Mouse (Mus musculus): ENCODE measurements around the gene Hdac8. TPM values are rescaled to one million over a fixed set of nuclear protein-coding genes. Genes with fewer than 3 reads are reported as not detected.

Hdac8 gene
- polyA plus RNA-seq, 1 experiment from 2014 or later, result 8.9 TPM

DNA sequence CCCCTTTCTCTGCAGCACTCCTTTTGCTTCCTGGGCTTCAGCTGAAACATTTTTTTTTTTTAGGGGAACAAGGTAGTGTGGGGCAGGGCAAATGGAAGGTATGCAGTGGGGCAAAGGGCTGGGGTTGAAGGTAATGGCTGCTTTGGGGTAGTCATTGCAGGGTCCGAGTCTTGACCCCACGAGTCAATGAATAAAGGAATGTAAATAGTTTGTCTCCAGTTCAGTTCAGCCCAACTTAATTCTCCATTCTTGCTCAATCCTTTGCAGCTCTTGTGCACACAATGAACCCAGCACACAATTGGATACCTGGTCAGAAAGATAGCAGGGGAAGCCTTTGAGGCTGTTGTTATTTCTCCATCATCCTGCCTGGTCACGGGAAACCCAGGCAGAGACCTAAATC, 194.0 kb downstream of the Hdac8 start:
- no peaks in the 10 kb centered on the region for H3K36me3 ChIP-seq (replicated peaks)
- H3K27me3 ChIP-seq (ENCODE audit: poor library complexity, severe bottlenecking), result peaks cover 99% of the 10 kb centered on the region
- 77% methylated on average over 3 of the region's 3 CpGs for WGBS
- H3K4me3 ChIP-seq, result no peak overlapping the region
- no peak for DNase-seq (ENCODE audit: extremely low spot score, low spot score)
- H3K27ac ChIP-seq, result no peak overlapping the region
- no peaks in the 10 kb centered on the region for H3K4me1 ChIP-seq
- H3K9me3 ChIP-seq, result no peaks in the 10 kb centered on the region

DNA sequence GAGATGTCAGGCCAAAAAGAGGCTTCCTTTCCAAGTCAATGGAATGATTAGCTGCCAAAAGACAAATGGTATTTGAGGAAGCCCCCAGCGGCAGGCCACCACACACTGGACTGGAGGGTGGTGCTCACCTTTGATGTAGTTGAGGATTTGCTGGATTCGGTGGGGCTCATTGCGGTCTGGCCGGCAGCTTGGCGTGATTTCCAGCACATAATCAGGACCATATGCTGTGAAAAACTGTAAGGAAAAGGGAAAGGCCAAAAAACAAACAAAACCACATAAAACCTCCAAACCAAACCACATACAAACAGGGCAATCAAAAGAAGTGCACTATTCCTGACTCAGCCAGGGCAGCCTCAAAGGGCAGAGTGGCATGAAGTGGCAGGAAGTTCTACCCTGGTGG, 197.6 kb downstream of the Hdac8 start:
- Histone ChIP-seq H3K9me3 (no peaks in the 10 kb centered on the region), H3K4me3 (no peak overlapping the region), H3K4me1 (peaks cover 5% of the 10 kb centered on the region), H3K27ac (no peak overlapping the region), H3K36me3 (replicated peaks) (no peaks in the 10 kb centered on the region), H3K27me3 (ENCODE audit: poor library complexity, severe bottlenecking) (peaks cover 100% of the 10 kb centered on the region)
- no peak for DNase-seq (ENCODE audit: extremely low spot score, low spot score)
- 57% methylated on average over 5 of the region's 5 CpGs for WGBS

GRCm38 (mm10) chrX:102305806-102306205, 199.4 kb downstream of the Hdac8 start:
- Histone ChIP-seq H3K27me3 (ENCODE audit: poor library complexity, severe bottlenecking) (peaks cover 98% of the 10 kb centered on the region), H3K4me1 (peaks cover 9% of the 10 kb centered on the region), H3K9me3 (no peaks in the 10 kb centered on the region), H3K4me3 (no peak overlapping the region), H3K27ac (no peak overlapping the region), H3K36me3 (replicated peaks) (no peaks in the 10 kb centered on the region)
- 67% methylated on average over 4 of the region's 4 CpGs for WGBS
- no peak for DNase-seq (ENCODE audit: extremely low spot score, low spot score)

- Histone ChIP-seq H3K4me3 (no peak overlapping the region), H3K27ac (no peak overlapping the region), H3K9me3 (no peaks in the 10 kb centered on the region), H3K4me1 (peaks cover 9% of the 10 kb centered on the region), H3K27me3 (ENCODE audit: poor library complexity, severe bottlenecking) (peaks cover 90% of the 10 kb centered on the region), H3K36me3 (replicated peaks) (no peaks in the 10 kb centered on the region)
- 65% methylated on average over 4 of the region's 4 CpGs for WGBS
- no peak for DNase-seq (ENCODE audit: extremely low spot score, low spot score)
These were observed 200.2 kb downstream of the Hdac8 start for GRCm38 (mm10) chrX:102304914-102305313.

- Histone ChIP-seq H3K36me3 (replicated peaks) (no peaks in the 10 kb centered on the region), H3K27ac (no peak overlapping the region), H3K27me3 (ENCODE audit: poor library complexity, severe bottlenecking) (peaks cover 84% of the 10 kb centered on the region), H3K4me3 (no peak overlapping the region), H3K4me1 (peaks cover 9% of the 10 kb centered on the region), H3K9me3 (no peaks in the 10 kb centered on the region)
- DNase-seq (ENCODE audit: extremely low spot score, low spot score), result no peak
- WGBS, result 46% methylated on average over 3 of the region's 3 CpGs
These were observed 202.7 kb downstream of the Hdac8 start for GRCm38 (mm10) chrX:102302476-102302875.

DNA sequence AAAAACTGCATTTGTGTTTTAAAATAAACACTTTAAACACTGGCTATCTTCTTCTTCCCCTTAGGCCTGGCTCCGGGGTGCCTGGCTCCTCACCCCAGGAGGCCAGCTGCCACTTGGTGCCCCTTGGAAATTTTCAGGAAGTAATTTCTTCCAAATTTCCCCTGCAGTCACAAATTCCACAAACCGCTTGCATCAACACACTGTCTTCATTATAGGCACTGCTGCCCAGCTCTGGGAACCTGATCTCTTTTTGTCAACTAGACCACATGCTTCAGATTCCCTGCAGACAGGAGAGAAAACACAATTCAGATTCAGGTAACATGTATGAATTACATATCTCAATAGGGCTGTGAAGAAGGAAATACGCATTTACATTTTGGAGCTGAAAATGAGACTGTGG, 220.3 kb downstream of the Hdac8 start:
- Histone ChIP-seq H3K27me3 (ENCODE audit: poor library complexity, severe bottlenecking) (peaks cover 99% of the 10 kb centered on the region), H3K27ac (no peak overlapping the region)
- 74% methylated on average over 3 of the region's 3 CpGs for WGBS

GRCm38 (mm10) chrX:102262620-102263345, 242.4 kb downstream of the Hdac8 start:
- Histone ChIP-seq H3K27ac (no peak overlapping the region), H3K4me1 (no peaks in the 10 kb centered on the region), H3K36me3 (replicated peaks) (no peaks in the 10 kb centered on the region), H3K27me3 (ENCODE audit: poor library complexity, severe bottlenecking) (peaks cover 93% of the 10 kb centered on the region), H3K4me3 (no peak overlapping the region), H3K9me3 (no peaks in the 10 kb centered on the region)
- DNase-seq (ENCODE audit: extremely low spot score, low spot score), result no peak
- WGBS, result 89% methylated on average over 14 of the region's 14 CpGs

More for the DNA sequence above, 220.3 kb downstream of the Hdac8 start:
- Histone ChIP-seq H3K9me3 (no peaks in the 10 kb centered on the region), H3K4me1 (peaks cover 8% of the 10 kb centered on the region; the same call in 1 of the 2 replicates), H3K36me3 (replicated peaks) (no peaks in the 10 kb centered on the region), H3K4me3 (no peak overlapping the region)
- DNase-seq (ENCODE audit: extremely low spot score, low spot score), result no peak

DNA sequence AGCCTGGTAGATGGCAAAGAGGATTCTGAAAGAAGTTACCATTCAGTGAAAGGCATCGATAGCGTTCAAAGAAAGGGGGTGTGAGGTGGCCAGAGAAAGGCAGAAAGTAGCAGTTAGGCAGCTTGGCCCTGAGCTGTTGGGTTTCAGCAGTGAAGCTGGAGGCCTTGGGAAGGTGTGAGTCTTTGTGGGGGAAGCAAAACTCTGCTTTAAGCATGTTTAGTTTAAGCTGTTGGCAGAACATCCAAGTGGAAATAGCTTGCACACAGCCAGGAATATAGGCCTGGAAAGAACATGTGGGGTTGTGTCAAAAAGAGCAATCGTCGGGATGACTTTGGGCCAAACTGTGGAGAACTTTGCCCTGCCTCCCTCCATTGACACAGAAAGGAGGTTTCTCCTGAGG, 245.4 kb downstream of the Hdac8 start:
- Histone ChIP-seq H3K4me1 (no peaks in the 10 kb centered on the region), H3K27me3 (ENCODE audit: poor library complexity, severe bottlenecking) (peaks cover 77% of the 10 kb centered on the region), H3K4me3 (no peak overlapping the region), H3K27ac (no peak overlapping the region), H3K9me3 (no peaks in the 10 kb centered on the region), H3K36me3 (replicated peaks) (no peaks in the 10 kb centered on the region)
- DNase-seq (ENCODE audit: extremely low spot score, low spot score), result no peak
- WGBS, result 93% methylated on average over 4 of the region's 4 CpGs

DNA sequence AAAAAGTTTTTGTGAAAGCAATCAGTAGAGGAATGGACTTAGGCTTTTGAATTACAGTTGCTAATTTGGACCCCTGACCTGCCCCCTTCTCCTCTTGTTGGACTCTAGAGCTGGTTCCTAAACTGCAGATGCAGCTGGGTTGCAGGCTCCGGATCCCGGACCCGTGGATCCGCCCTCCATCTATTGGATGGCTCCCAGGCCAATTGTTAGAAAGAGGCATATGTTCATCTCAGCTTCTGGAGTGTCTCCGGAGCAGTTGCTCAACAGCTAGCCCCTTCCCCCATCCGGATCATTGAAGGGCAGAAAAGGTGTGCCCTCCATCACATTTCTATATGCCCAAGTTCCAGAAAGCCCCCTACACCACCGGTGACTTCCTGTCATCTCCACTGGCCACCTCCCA, 251.3 kb downstream of the Hdac8 start:
- Histone ChIP-seq H3K9me3 (no peaks in the 10 kb centered on the region), H3K27ac (no peak overlapping the region), H3K36me3 (replicated peaks) (no peaks in the 10 kb centered on the region), H3K27me3 (ENCODE audit: poor library complexity, severe bottlenecking) (peaks cover 75% of the 10 kb centered on the region), H3K4me1 (peaks cover 27% of the 10 kb centered on the region), H3K4me3 (peak overlapping the region; percentile 31; the same call in 1 of the 2 replicates)
- peak; percentile 23 for DNase-seq (ENCODE audit: extremely low spot score, low spot score)
- 26% methylated on average over 7 of the region's 7 CpGs for WGBS

- peaks cover 84% of the 10 kb centered on the region for H3K27me3 ChIP-seq (ENCODE audit: poor library complexity, severe bottlenecking)
- DNase-seq (ENCODE audit: extremely low spot score, low spot score), result peak; percentile 72
- peak within 1 kb of the TSS; percentile 77 for H3K27ac ChIP-seq
- WGBS, result 18% methylated on average over 44 of the region's 44 CpGs
- peaks cover 7% of the 10 kb centered on the region; the same call in 1 of the 2 replicates for H3K36me3 ChIP-seq (replicated peaks)
- H3K9me3 ChIP-seq, result no peaks in the 10 kb centered on the region
- peak within 1 kb of the TSS; percentile 63 for H3K4me3 ChIP-seq
- peaks cover 27% of the 10 kb centered on the region for H3K4me1 ChIP-seq
These were observed 253.0 kb downstream of the Hdac8 start, which contains the start of gene Cited1 for GRCm38 (mm10) chrX:102251937-102252860. Cited1 (minus strand) TSS chrX:102252181.

GRCm38 (mm10) chrX:102251221-102251936, 253.8 kb downstream of the Hdac8 start:
- peaks cover 27% of the 10 kb centered on the region for H3K4me1 ChIP-seq
- H3K9me3 ChIP-seq, result no peaks in the 10 kb centered on the region
- 20% methylated on average over 73 of the region's 80 CpGs for WGBS
- peak; percentile 36 for DNase-seq (ENCODE audit: extremely low spot score, low spot score)
- H3K4me3 ChIP-seq, result peak overlapping the region; percentile 63
- peaks cover 90% of the 10 kb centered on the region for H3K27me3 ChIP-seq (ENCODE audit: poor library complexity, severe bottlenecking)
- H3K36me3 ChIP-seq (replicated peaks), result peaks cover 12% of the 10 kb centered on the region; the same call in 1 of the 2 replicates
- H3K27ac ChIP-seq, result peak overlapping the region; percentile 77

GRCm38 (mm10) chrX:102250891-102251170, 254.3 kb downstream of the Hdac8 start:
- DNase-seq (ENCODE audit: extremely low spot score, low spot score), result no peak
- 14% methylated on average over 24 of the region's 24 CpGs for WGBS
- peaks cover 94% of the 10 kb centered on the region for H3K27me3 ChIP-seq (ENCODE audit: poor library complexity, severe bottlenecking)
- peaks cover 12% of the 10 kb centered on the region; the same call in 1 of the 2 replicates for H3K36me3 ChIP-seq (replicated peaks)
- H3K27ac ChIP-seq, result peak overlapping the region; percentile 77
- H3K4me1 ChIP-seq, result peaks cover 27% of the 10 kb centered on the region
- H3K9me3 ChIP-seq, result no peaks in the 10 kb centered on the region
- peak overlapping the region; percentile 63 for H3K4me3 ChIP-seq

All from forebrain, embryonic 10.5 days (tissue).